Mouse (Mus musculus) forebrain, embryonic 16.5 days (tissue): ENCODE results near the gene Ccnl1. TPM values are rescaled to one million over a fixed set of nuclear protein-coding genes. Genes with fewer than 3 reads are reported as not detected.

ENCODE experiments used
- ATAC-seq: fragments of 200-750 bp; cut with Nextera tagmentation; 2 replicates; pipeline ENCODE4 v1.8.0; 2017; ENCODE audit warnings: mild to moderate bottlenecking, moderate library complexity
- H3K27ac ChIP-seq: fragments of 300-500 bp; sonication (generic); 2 replicates; pipeline ENCODE4 v1.5.1; 2014; ENCODE audit warnings: low read length, control low read depth
- H3K27me3 ChIP-seq: fragments of 300-500 bp; sonication (generic); replicated peaks from 2 replicates; pipeline ENCODE4 v1.6.1; 2014; ENCODE audit warnings: low read length; ENCODE audit not compliant: control insufficient read depth, insufficient read depth
- H3K36me3 ChIP-seq: fragments of 300-500 bp; sonication (generic); 2 replicates; pipeline ENCODE4 v1.6.1; 2014; ENCODE audit not compliant: control insufficient read depth, insufficient read depth
- H3K4me1 ChIP-seq: fragments of 300-500 bp; sonication (generic); replicated peaks from 2 replicates; pipeline ENCODE4 v1.6.1; 2014; ENCODE audit warnings: low read length; ENCODE audit not compliant: control insufficient read depth, insufficient read depth
- H3K4me2 ChIP-seq: fragments of 300-500 bp; sonication (generic); 2 replicates; pipeline ENCODE4 v1.6.1; 2014; ENCODE audit warnings: mild to moderate bottlenecking, low read length, control low read depth
- H3K4me3 ChIP-seq: fragments of 300-500 bp; sonication (generic); replicated peaks from 2 replicates; pipeline ENCODE4 v1.5.1; 2014; ENCODE audit warnings: mild to moderate bottlenecking, low read length, control low read depth
- H3K9ac ChIP-seq: fragments of 300-500 bp; sonication (generic); replicated peaks from 2 replicates; pipeline ENCODE4 v1.6.1; 2014; ENCODE audit warnings: low read depth, low read length, control low read depth
- H3K9me3 ChIP-seq: fragments of 300-500 bp; sonication (generic); 2 replicates; pipeline ENCODE4 v1.6.1; 2016; ENCODE audit warnings: low read length; ENCODE audit not compliant: control insufficient read depth
- WGBS: fragments of 180-500 bp; shearing (Covaris S2); extraction: QIAGEN DNeasy Blood & Tissue Kit; methylation state at CpG from one replicate; pipeline ENCODE4 v1.1.7; 2014; 5-methylcytosine and 5-hydroxymethylcytosine counted together
- polyA plus RNA-seq: library from polyadenylated mRNA; unstranded; fragments of >200 nt; fragmentation: Nextera tagmentation; extraction: Ambion mirVana; gene quantifications from 2 replicates; pipeline ENCODE4 v1.2.1, GENCODE M21; 2015

Ccnl1 gene
- polyA plus RNA-seq, 1 experiment from 2014 or later, result 78.0 TPM

DNA sequence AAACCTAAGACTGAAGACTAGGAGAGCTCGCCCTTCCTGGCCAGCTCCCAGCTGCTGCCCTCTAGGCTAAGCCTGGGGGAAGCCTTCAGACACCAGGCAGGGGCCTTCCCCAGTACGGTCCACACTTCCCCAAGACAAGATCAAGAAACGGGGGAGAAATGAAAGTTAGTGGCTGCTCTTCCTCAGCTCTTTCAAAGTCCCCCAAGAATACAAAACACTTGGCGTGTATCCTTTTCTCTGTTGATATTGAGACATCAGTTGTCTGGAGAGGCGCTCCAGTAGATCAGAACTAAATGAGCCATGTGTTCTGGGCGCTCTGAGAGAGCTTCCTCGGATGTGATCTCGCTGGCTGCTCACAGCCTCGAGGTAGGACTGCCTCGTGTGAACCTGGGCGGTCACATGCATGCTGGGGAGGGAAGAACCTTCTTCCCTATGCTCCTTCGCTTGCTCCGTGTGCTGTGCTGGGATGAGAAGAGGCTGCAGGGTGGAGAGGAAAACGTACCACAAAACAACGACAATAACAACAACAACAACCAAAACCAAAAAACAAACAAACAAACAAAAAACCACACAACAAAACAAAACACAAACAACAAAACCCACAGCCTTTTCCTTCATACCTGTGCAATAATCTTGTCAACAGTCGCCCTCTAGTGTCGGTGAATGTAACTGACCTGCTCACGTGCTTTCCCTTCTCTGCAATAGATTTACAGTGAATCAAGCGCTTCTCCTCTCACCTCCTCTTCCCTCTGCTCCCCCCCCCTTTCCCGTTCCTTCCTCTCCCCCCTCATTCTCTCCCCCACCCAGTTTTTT is 28.0 kb downstream of the Ccnl1 start:
- Histone ChIP-seq H3K27me3 (no peaks in the 10 kb centered on the region), H3K9me3 (no peaks in the 10 kb centered on the region), H3K4me2 (peak overlapping the region; percentile 30; the same call in 1 of the 2 replicates), H3K36me3 (no peaks in the 10 kb centered on the region), H3K4me1 (peaks cover 10% of the 10 kb centered on the region), H3K9ac (no peak overlapping the region), H3K27ac (no peak overlapping the region), H3K4me3 (no peak overlapping the region)
- WGBS, result 28% methylated on average over 20 of the region's 20 CpGs
- ATAC-seq, result peak; percentile 70

DNA sequence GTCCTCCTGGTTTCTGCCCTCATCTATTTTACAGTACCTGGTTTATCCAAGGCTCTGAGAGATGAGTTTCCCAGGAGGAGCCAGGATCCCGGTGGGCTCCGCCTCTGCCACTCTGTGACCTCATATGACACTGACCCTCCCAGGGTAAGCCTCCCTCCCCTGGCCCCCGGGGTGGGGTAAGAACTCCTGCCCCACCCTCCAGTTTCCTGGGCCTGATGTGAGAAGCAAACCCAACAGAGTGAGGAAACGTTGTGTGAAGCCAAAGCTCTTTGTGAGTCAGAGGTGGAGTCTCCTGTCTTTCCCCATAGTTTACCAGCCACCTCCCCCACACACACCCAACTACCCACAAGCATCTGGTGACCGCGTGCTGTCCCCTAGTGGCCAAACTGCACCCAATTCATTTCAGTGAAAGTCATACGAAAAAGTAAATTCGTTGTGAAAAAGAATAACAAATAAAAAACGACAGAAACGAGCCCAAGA is 28.7 kb downstream of the Ccnl1 start:
- 4% methylated on average over 10 of the region's 10 CpGs for whole genome bisulfite sequencing
- Histone ChIP-seq H3K4me3 (no peak overlapping the region), H3K27ac (no peak overlapping the region)

DNA sequence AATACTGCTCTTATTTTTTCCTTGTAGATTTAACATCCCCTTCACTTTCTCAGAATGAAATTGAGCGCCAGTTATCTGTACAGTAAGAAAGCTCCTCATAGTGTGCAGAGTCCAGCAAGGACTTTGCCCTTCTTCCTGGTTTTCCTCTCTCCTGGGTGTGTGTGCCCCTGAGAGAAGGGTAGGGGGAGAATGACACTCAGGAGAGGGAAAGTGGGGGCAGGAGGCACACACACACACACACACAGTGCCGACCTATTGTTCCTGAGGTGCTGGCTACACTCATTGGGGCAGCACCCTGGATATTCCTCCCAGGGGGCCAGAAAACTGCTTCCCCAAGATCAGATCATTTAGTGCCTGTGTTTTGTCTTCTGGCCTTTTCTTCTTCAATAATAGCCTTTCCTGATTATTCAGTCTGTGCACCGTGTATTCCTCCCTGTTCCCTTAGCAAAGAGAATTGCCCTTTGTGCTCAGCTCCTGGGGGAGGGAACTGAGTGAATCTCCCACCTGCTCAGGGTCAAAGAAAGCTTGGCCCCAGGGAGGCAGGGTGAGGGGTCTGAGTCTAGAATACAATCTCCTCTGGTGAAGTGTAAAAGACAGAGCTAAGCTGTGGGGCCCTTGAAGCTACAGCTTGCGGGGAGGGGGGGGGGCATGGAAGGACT is 29.3 kb downstream of the Ccnl1 start:
- Histone ChIP-seq H3K4me2 (no peak overlapping the region), H3K36me3 (no peaks in the 10 kb centered on the region), H3K27me3 (no peaks in the 10 kb centered on the region), H3K4me3 (no peak overlapping the region), H3K27ac (no peak overlapping the region), H3K9ac (0 out of 2 replicates have a peak overlapping the region, but pooled peaks have one; percentile 25), H3K4me1 (peaks cover 10% of the 10 kb centered on the region), H3K9me3 (no peaks in the 10 kb centered on the region)
- WGBS, result 26% methylated on average over 4 of the region's 4 CpGs
- peak; percentile 14; the same call in 1 of the 2 replicates for ATAC-seq

More for the DNA sequence above, 28.7 kb downstream of the Ccnl1 start:
- ATAC-seq, result peak; percentile 71
- H3K36me3 ChIP-seq, result no peaks in the 10 kb centered on the region
- H3K9ac ChIP-seq, result 0 out of 2 replicates have a peak overlapping the region, but pooled peaks have one; percentile 13
- H3K4me1 ChIP-seq, result peaks cover 10% of the 10 kb centered on the region
- no peaks in the 10 kb centered on the region for H3K27me3 ChIP-seq
- H3K4me2 ChIP-seq, result peak overlapping the region; percentile 30; the same call in 1 of the 2 replicates
- H3K9me3 ChIP-seq, result no peaks in the 10 kb centered on the region

DNA sequence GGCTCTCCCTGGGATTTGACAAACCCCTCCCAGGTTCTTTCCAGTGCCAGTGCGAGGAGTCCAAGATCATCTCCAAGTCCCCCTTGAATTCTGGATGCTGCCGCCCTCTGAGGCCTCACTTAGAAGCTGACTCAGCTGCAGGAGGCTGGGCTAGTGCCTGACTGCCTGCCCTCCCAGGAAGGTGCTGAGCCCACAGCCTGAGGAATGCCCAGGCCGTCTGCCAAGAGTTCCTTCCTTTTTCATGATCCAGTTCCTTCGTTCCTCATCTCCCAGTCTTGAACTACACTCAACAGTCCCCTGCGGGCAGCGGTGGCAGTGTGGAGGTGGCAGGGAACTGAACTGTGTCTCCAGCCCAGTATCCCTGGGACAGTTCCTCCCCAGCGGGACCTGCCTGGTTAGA is 30.4 kb downstream of the Ccnl1 start:
- Histone ChIP-seq H3K9ac (no peak overlapping the region), H3K9me3 (no peaks in the 10 kb centered on the region), H3K4me3 (no peak overlapping the region), H3K4me1 (peaks cover 10% of the 10 kb centered on the region), H3K27me3 (no peaks in the 10 kb centered on the region), H3K36me3 (no peaks in the 10 kb centered on the region), H3K27ac (no peak overlapping the region), H3K4me2 (no peak overlapping the region)
- no peak for ATAC-seq
- WGBS, result 61% methylated on average over 7 of the region's 7 CpGs

DNA sequence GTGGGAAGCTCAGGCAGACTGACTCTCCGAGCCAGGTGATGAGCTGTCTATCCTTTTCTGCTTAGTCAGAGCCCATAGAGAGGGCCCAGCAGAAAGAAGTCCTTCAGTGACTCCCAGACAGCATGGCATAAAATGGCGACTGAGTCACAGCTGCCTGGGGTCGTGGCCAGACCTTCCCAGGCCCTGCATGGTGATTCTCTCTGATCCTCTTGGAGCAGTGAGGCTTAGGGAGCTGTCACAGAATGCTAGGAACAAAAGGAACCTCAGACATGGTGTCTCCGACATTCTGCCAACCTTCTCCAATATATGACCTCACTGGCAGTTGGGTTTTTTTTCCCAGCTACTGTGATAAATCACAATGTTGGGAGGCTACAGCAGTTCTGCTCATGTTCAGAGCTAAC is 30.9 kb downstream of the Ccnl1 start:
- no peaks in the 10 kb centered on the region for H3K36me3 ChIP-seq
- H3K9me3 ChIP-seq, result no peaks in the 10 kb centered on the region
- H3K9ac ChIP-seq, result no peak overlapping the region
- H3K27ac ChIP-seq, result no peak overlapping the region
- H3K4me2 ChIP-seq, result no peak overlapping the region
- peaks cover 10% of the 10 kb centered on the region for H3K4me1 ChIP-seq
- 79% methylated on average over 4 of the region's 4 CpGs for WGBS
- no peak for ATAC-seq
- no peak overlapping the region for H3K4me3 ChIP-seq
- H3K27me3 ChIP-seq, result no peaks in the 10 kb centered on the region

DNA sequence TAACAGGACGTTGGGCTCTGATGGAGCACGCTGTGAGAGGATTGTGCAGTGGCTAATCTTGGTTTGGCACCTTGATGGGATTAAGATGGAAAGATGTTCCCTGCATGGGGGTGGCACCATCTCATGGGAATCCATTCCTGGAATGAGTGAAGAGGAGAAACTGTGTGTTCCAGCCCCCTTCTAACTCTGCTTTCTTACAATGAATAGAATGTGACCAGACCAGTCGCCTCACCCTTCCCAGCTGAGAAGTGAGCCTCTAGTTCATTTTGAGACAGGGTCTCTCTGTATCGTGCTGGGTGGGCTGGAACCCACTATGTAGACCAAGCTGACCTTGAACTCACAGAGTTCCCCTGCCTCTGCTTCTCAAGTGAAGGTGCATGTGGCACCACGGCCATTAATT is 31.6 kb downstream of the Ccnl1 start:
- no peaks in the 10 kb centered on the region for H3K9me3 ChIP-seq

DNA sequence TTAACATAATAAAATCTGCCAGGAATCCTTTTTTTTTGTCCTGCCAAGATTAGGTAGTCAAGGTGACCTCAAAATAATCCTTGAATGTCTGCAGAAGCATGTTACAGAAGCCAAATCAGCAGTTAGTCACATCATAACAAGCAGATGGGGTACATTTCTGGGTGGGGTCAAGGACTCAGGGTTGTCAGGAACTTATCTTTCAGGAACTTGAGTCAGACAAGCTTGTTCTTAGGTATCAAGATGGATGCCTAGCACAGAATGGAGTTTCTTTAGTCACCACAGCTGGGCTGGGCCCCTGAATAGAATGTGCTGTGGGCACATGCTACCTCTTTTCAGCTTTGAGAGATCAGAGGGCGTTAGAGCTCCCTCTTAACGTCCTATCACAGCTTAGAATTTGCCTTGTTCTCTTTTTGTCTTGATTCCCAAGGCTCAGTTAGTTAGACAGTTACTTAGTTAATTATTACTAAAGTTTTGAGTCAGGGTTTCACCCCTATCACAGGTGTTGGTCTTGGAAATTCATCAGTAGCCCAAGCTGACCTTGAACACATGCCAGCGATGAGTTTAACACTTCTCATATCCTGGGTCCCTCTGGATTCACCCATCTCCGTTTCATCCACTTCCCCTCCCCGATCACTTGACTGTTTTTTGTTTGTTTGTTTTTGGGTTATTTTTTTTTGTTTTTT is 32.9 kb downstream of the Ccnl1 start:
- Histone ChIP-seq H3K4me3 (no peak overlapping the region), H3K36me3 (no peaks in the 10 kb centered on the region), H3K9ac (no peak overlapping the region), H3K27ac (no peak overlapping the region), H3K4me1 (peaks cover 10% of the 10 kb centered on the region), H3K9me3 (no peaks in the 10 kb centered on the region), H3K4me2 (no peak overlapping the region), H3K27me3 (no peaks in the 10 kb centered on the region)
- WGBS, result 82% methylated on average over 5 of the region's 5 CpGs
- ATAC-seq, result no peak

More for the DNA sequence above, 31.6 kb downstream of the Ccnl1 start:
- Histone ChIP-seq H3K36me3 (no peaks in the 10 kb centered on the region), H3K4me1 (peaks cover 10% of the 10 kb centered on the region), H3K27ac (no peak overlapping the region), H3K9ac (no peak overlapping the region), H3K4me2 (no peak overlapping the region), H3K27me3 (no peaks in the 10 kb centered on the region), H3K4me3 (no peak overlapping the region)
- ATAC-seq, result no peak
- 88% methylated on average over 5 of the region's 5 CpGs for WGBS

DNA sequence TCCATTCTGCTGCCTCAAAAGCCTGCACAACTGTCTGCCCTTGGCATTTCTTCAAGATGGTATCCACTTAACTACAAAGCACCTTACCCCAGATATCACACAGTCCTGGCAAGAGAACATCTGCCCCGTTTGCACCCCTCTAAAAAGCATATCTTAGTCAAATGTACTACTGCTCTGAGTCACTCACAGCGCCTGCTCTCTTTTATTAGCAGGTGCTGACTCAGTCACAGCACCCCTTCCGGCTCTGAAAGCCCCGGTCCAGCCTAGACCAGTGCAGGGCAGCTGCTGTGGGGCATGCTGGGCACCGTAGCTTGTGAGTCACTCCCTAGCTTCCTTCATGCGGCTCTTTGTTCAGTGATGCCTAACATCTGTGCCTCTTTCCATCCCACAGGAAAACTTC is 35.6 kb downstream of the Ccnl1 start:
- Histone ChIP-seq H3K9ac (no peak overlapping the region), H3K4me2 (no peak overlapping the region), H3K27ac (no peak overlapping the region), H3K27me3 (no peaks in the 10 kb centered on the region), H3K4me3 (no peak overlapping the region), H3K4me1 (no peaks in the 10 kb centered on the region), H3K9me3 (no peaks in the 10 kb centered on the region), H3K36me3 (no peaks in the 10 kb centered on the region)
- no peak for ATAC-seq
- 77% methylated on average over 6 of the region's 6 CpGs for WGBS

DNA sequence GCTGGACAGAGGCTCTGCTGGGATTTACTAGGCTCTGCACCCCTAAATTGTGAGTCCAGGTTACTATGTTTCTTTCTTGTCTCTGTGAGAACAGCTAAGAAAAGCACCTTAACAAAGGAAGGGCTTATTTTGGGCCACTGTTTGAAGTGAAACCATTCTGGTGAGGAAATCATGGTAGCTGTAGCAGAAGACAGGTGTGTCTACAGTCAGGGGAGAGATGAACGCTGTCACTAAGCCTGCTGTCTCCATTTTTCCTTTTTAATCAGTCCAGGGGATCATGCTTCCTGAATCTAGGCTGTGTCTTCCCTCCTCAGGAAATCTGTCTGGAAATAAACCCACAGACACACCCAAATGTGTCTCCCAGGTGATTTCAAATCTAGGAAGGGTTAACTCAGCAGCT is 36.4 kb downstream of the Ccnl1 start:
- H3K9ac ChIP-seq, result no peak overlapping the region
- H3K27me3 ChIP-seq, result no peaks in the 10 kb centered on the region
- no peaks in the 10 kb centered on the region for H3K9me3 ChIP-seq
- no peak for ATAC-seq
- H3K36me3 ChIP-seq, result no peaks in the 10 kb centered on the region
- no peaks in the 10 kb centered on the region for H3K4me1 ChIP-seq
- no peak overlapping the region for H3K4me2 ChIP-seq
- no peak overlapping the region for H3K27ac ChIP-seq
- 96% methylated on average over 1 of the region's 1 CpGs for WGBS
- H3K4me3 ChIP-seq, result no peak overlapping the region
